Mouse (Mus musculus): ENCODE data around the gene Dapl1. TPM values are rescaled to one million over a fixed set of nuclear protein-coding genes. Genes with fewer than 3 reads are reported as not detected.

The Dapl1 gene
- polyA plus RNA-seq, 1 experiment from 2014 or later: 0.53 TPM

DNA sequence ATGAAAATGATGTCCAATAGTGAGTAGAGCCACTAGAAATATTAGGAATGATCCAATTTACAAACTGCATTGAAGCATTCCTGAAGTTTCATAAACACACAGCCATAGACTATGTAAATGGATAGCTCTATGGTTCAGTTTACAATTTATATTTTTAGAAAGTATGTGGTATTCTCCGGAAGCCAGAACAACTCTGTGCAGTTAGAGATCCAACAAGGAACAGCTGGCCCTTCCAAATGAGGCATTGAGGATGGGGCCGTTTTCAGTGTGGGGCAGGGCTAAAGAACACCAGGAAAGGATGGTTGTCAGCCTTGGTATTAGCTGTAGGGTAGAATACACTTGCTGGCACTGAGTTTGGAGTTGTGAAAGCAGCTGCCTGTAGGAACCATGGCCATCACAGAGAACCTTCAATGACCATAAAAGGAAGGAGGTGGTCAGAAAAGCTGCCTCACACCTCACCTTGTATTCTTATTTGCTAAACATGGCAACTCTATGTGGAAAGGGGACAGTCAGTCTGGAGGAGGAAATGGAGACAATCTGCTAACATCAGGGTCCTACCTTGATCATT lies 70.0 kb downstream of the Dapl1 start:
- DNase-seq (ENCODE audit: low spot score) (no peak), ATAC-seq (replicated peaks; ENCODE audit: low FRiP score) (no peak)
- 84% methylated on average over 2 of the region's 2 CpGs for WGBS

More for the DNA sequence above, 70.0 kb downstream of the Dapl1 start:
- no peak overlapping the region for H3K4me2 ChIP-seq
- H3K36me3 ChIP-seq (ENCODE audit: control insufficient read depth, insufficient read depth, low read length): no peaks in the 10 kb centered on the region
- H3K27me3 ChIP-seq (replicated peaks; ENCODE audit: control insufficient read depth, insufficient read depth, low read length): no peaks in the 10 kb centered on the region
- H3K4me1 ChIP-seq (replicated peaks; ENCODE audit: control insufficient read depth, insufficient read depth, low read length): no peaks in the 10 kb centered on the region
- H3K9me3 ChIP-seq (ENCODE audit: control insufficient read depth, low read length): no peaks in the 10 kb centered on the region
- no peak overlapping the region for H3K4me3 ChIP-seq (ENCODE audit: low read depth, low read length)
- H3K9ac ChIP-seq (ENCODE audit: low read depth, low read length): no peak overlapping the region
- no peak overlapping the region for H3K27ac ChIP-seq (ENCODE audit: low read depth, low read length)

Other genes with a start within 250 kb of the Dapl1 start
- 11.8 and 12.5 TPM in 2 replicates for gene Tanc1, start 127.4 kb downstream of the Dapl1 start, polyA plus RNA-seq (2014; fragmentation: Nextera tagmentation; extraction: Ambion mirVana)